Mouse (Mus musculus) neutrophil, adult 83 days (primary cell): Measurements from ENCODE around the gene Tbc1d5. TPM values are rescaled to one million over a fixed set of nuclear protein-coding genes. Genes with fewer than 3 reads are reported as not detected.

ENCODE experiments used
- total RNA-seq, 2 experiments: library from RNA; stranded (reverse); gene quantifications; one replicate each; pipeline ENCODE4 v1.2.4; 2023

Tbc1d5 gene
- total RNA-seq = 10 to 100 TPM; 25.8 to 32.6 TPM

DNA sequence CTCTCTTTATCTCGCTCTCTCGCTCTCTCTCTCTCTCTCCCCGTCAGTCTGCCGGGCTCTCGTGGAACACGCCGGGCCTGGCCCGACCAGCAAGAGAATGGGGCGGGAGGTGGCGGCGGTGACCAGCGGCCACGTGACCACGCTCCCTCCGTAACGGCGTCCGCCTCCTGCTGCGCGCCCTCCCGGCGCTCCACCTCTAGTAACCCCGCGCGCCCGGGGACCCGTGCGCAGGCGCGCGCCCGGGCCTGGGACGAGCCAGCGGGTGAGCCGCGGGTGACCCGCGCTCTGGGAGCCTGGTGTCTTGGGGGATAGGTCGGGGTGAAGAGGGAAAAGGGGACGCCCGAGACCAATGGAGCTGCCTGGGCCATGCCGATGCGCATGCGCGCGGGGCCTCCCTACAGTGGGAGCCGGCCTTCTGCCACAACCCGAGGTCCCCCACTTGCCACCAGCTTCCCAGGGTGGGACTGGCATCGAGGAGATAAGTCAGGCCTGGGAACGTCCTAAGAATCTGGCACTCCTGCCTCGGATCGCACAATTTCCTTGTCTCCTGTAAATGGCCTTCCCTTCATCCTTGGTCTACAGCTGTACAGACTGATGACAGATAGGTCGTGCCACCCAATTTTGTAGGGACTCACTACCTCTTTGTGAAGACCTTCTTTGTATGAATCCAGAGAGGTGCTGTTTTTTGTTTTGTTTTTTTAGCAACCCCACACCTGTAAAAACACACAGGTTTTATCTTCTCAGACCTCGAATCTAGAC is at the start of gene Tbc1d5:
Tbc1d5 (minus strand) TSS at position 158 of the 759 bp plus-strand sequence.

